Mouse (Mus musculus): ENCODE measurements at regions not wholly inside any gene's neighbourhood (a gene's known extent, or its start where the extent isn't known, plus 50 kb on each side); places are given as distances from the start of the nearest gene placed in this dataset.
A peak's percentile ranks its signal among the peaks of the same experiment; 100 is the strongest.

DNA sequence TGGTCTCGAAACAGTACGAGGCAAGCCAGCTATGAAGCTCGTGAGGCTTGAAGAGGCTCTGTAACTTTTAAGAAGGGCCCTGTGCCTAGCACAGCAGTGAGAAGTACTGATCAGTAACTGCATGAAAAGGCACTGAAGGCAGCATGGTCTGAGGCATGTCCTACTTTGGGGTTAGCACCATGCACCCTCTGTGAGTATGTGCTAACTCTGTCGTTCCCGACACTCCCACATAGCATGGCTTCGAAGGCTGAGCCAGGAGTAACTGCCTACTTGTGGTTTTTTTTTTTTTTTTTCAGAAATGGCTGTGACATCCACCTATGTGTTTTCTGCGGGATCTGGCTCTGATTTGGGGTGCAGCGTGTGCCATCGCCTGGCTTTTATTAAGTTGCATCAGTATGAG, 145.6 kb downstream of the Tm2d1 start:
- Histone ChIP-seq H3K4me3 (ENCODE audit: low read length) (no peak overlapping the region), H3K4me1 (ENCODE audit: insufficient read depth, low read length) (no peaks in the 10 kb centered on the region), H3K9ac (replicated peaks; ENCODE audit: low read length) (no peak overlapping the region), H3K9me3 (ENCODE audit: low read length) (no peaks in the 10 kb centered on the region), H3K27ac (ENCODE audit: low read length) (no peak overlapping the region), H3K4me2 (replicated peaks; ENCODE audit: low read depth, low read length) (no peak overlapping the region), H3K36me3 (ENCODE audit: insufficient read depth, low read length) (no peaks in the 10 kb centered on the region), H3K27me3 (ENCODE audit: insufficient read depth, low read length) (no peaks in the 10 kb centered on the region)
- WGBS: 77% methylated on average over 9 of the region's 9 CpGs
- ATAC-seq (ENCODE audit: low FRiP score, low TSS enrichment): no peak

DNA sequence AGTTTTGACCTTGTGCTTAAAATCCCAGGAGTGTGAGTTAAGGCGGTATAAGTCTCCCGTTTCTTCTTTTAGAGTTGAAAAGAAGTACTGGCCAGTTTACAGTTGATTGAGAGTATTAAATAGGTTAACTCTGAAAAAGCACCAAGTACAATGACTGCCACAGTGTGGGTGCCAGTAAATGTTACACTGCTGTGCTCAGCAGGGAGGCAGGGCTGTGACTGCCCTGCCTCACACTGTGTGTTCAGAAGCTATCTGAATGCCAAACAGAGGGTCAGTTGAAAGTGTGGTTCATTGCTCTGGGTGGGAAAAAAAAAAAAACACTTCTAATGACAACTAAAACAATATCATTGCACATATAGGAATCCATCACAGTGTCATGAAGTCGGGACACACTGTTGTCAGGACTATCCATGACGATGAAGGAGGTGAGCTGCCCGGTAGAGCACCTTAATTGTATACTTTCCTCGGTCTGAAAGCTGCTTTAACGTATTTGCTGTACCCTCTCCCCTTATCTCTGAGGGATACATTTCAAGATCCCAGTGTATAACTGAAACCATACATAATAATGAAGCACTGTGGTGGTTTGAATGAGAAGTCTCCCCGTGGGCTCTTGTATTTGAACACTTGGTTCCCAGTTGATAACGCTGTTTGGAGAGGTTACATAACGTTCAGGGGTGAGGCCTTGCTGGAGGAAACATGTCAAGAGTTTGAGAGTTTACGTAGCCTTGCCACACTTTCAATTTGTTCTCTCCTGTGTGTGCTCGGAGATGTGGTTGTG, 146.9 kb downstream of the Tm2d1 start:
- Histone ChIP-seq H3K9me3 (ENCODE audit: low read length) (no peaks in the 10 kb centered on the region), H3K27me3 (ENCODE audit: insufficient read depth, low read length) (no peaks in the 10 kb centered on the region), H3K4me3 (ENCODE audit: low read length) (no peak overlapping the region), H3K27ac (ENCODE audit: low read length) (no peak overlapping the region), H3K4me1 (ENCODE audit: insufficient read depth, low read length) (no peaks in the 10 kb centered on the region), H3K4me2 (replicated peaks; ENCODE audit: low read depth, low read length) (no peak overlapping the region), H3K9ac (replicated peaks; ENCODE audit: low read length) (no peak overlapping the region), H3K36me3 (ENCODE audit: insufficient read depth, low read length) (no peaks in the 10 kb centered on the region)
- no peak for ATAC-seq (ENCODE audit: low FRiP score, low TSS enrichment)
- 72% methylated on average over 12 of the region's 12 CpGs for WGBS

DNA sequence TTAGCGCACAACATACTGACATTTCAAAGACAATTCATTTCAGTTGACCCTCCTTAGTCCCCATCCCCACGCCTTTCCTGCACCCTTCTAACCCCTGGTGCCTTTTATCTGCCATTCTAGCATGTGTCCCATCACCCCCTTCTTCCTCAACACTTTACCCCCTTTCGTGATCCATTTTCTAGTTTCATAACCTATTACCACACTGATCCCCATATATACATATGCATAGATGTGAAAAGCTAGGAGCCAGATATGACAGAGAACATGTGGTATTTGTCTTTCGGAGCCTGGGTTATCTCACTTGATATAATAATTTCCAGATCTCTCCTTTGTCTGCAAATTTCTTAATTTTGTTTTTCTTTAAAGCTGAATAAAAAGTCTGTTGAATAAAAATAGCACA, 154.9 kb downstream of the Tm2d1 start:
- H3K9ac ChIP-seq (replicated peaks; ENCODE audit: low read length): no peak overlapping the region
- ATAC-seq (ENCODE audit: low FRiP score, low TSS enrichment): no peak
- no peaks in the 10 kb centered on the region for H3K4me1 ChIP-seq (ENCODE audit: insufficient read depth, low read length)
- no peaks in the 10 kb centered on the region for H3K27me3 ChIP-seq (ENCODE audit: insufficient read depth, low read length)
- 91% methylated on average over 4 of the region's 4 CpGs for WGBS
- H3K4me2 ChIP-seq (replicated peaks; ENCODE audit: low read depth, low read length): no peak overlapping the region
- H3K36me3 ChIP-seq (ENCODE audit: insufficient read depth, low read length): no peaks in the 10 kb centered on the region
- H3K4me3 ChIP-seq (ENCODE audit: low read length): no peak overlapping the region
- no peaks in the 10 kb centered on the region for H3K9me3 ChIP-seq (ENCODE audit: low read length)
- H3K27ac ChIP-seq (ENCODE audit: low read length): no peak overlapping the region

DNA sequence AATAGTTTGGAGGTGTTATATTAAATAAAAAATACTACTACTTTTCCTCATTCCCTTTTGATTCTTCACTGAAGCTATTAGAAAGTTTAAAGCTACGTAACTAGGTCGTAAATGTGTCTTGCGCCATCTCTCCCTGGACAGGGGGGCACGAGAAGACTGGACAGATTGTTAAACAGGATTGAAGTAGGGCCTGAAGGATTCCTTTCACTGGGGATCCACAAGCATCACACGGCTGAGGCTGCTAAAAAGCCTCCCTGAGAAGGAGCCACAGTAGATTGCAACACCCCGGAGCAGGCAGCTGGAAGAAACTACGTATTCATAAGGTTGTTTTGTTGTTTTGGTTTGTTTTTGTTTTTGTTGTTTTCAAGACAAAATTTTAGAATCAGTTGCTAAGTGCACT, 158.7 kb downstream of the Tm2d1 start:
- Histone ChIP-seq H3K36me3 (ENCODE audit: insufficient read depth, low read length) (no peaks in the 10 kb centered on the region), H3K4me3 (ENCODE audit: low read length) (no peak overlapping the region), H3K4me2 (replicated peaks; ENCODE audit: low read depth, low read length) (no peak overlapping the region), H3K9ac (replicated peaks; ENCODE audit: low read length) (no peak overlapping the region), H3K4me1 (ENCODE audit: insufficient read depth, low read length) (no peaks in the 10 kb centered on the region), H3K27me3 (ENCODE audit: insufficient read depth, low read length) (no peaks in the 10 kb centered on the region), H3K27ac (ENCODE audit: low read length) (no peak overlapping the region), H3K9me3 (ENCODE audit: low read length) (no peaks in the 10 kb centered on the region)
- no peak for ATAC-seq (ENCODE audit: low FRiP score, low TSS enrichment)
- 56% methylated on average over 7 of the region's 7 CpGs for WGBS

DNA sequence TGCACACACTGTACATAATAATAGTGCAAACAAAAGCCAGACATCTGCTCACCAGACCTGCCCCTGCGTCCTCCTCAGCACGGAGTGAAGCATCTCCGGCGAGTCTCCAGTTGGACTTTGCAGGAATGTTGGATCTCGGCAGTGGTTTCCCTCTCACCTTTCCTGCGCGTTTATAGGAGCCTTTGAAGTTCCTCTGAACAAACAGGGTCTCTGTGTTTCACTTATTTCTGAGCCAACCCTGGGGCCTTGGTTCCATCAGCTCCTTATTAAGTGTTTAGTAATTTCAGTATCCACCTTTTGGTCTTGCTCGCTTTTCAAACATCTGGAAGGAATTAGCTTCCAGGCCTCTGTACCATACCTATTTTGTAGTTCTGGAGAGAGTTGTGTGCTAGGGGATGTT, 159.7 kb downstream of the Tm2d1 start:
- no peaks in the 10 kb centered on the region for H3K27me3 ChIP-seq (ENCODE audit: insufficient read depth, low read length)
- no peaks in the 10 kb centered on the region for H3K36me3 ChIP-seq (ENCODE audit: insufficient read depth, low read length)
- 39% methylated on average over 8 of the region's 8 CpGs for WGBS
- H3K4me1 ChIP-seq (ENCODE audit: insufficient read depth, low read length): no peaks in the 10 kb centered on the region
- no peak overlapping the region for H3K4me2 ChIP-seq (replicated peaks; ENCODE audit: low read depth, low read length)
- no peak overlapping the region for H3K9ac ChIP-seq (replicated peaks; ENCODE audit: low read length)
- 0 out of 2 replicates have a peak, but pooled peaks cover 2% of the 10 kb centered on the region for H3K9me3 ChIP-seq (ENCODE audit: low read length)
- H3K27ac ChIP-seq (ENCODE audit: low read length): no peak overlapping the region
- ATAC-seq (ENCODE audit: low FRiP score, low TSS enrichment): no peak
- H3K4me3 ChIP-seq (ENCODE audit: low read length): no peak overlapping the region

DNA sequence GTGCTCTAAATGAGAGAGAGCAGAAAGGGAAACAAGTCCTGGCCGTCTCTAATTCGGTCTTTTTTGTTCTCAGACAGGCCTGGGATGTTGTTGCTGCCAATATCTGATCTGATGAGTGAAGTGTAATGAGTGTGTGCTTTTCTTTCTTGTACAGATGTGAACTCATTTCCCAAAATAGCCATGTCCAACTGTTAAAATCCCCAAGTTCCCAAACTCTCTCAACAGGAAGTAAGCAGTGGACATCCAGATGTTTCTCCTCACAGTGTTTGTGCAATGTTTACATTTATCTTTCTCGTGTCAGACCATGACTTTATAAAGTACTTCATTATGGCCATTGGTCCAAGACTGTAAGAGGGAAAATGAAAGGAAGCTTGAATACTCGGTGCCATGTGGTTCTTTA, 161.5 kb downstream of the Tm2d1 start:
- Histone ChIP-seq H3K9ac (replicated peaks; ENCODE audit: low read length) (no peak overlapping the region), H3K4me1 (ENCODE audit: insufficient read depth, low read length) (no peaks in the 10 kb centered on the region), H3K4me3 (ENCODE audit: low read length) (no peak overlapping the region), H3K4me2 (replicated peaks; ENCODE audit: low read depth, low read length) (no peak overlapping the region), H3K36me3 (ENCODE audit: insufficient read depth, low read length) (no peaks in the 10 kb centered on the region), H3K27ac (ENCODE audit: low read length) (no peak overlapping the region), H3K9me3 (ENCODE audit: low read length) (0 out of 2 replicates have a peak, but pooled peaks cover 2% of the 10 kb centered on the region), H3K27me3 (ENCODE audit: insufficient read depth, low read length) (no peaks in the 10 kb centered on the region)
- WGBS: 48% methylated on average over 4 of the region's 4 CpGs
- peak; percentile 35; the same call in 1 of the 2 replicates for ATAC-seq (ENCODE audit: low FRiP score, low TSS enrichment)

DNA sequence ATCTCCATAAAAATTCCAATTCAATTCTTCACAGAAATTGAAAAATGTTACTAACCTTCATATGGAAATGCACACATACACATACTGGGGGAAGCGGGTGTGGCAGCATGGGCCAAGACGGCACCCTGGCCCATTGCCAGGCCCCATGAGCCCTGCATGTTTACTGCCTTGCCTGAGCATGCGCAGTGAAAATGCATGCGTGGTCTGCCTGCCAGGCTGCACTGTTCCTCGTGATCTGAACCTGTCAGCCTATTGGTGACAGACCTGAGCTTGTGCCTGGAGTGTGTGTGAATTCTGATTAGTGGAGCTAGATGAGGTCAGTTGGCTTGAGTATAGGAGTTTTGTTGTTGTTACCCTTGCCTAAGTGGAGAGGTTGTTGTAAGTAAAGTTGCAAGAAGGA, 167.9 kb downstream of the Tm2d1 start:
- ATAC-seq (ENCODE audit: low FRiP score, low TSS enrichment): no peak
- 88% methylated on average over 5 of the region's 5 CpGs for WGBS

DNA sequence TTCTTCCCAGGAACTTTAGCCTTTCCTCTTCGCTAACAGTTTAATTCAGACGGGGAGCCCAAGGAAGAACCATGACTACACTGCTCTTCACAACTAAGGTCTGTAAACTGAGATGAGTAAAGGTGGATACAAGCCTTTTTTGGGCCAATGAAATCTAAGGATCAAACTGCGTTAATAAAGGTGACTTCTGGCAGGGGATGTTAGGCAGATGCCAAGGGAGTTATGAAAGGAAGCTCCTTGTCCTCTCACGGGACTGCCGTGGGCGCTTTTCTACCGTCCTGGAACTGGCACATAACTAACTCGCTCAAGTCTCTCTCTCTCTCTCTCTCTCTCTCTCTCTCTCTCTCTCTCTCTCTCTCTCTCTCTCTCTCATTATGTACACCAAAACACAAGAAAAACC, 175.7 kb downstream of the Tm2d1 start:
- H3K27me3 ChIP-seq (ENCODE audit: insufficient read depth, low read length): no peaks in the 10 kb centered on the region
- H3K9ac ChIP-seq (replicated peaks; ENCODE audit: low read length): no peak overlapping the region
- H3K4me1 ChIP-seq (ENCODE audit: insufficient read depth, low read length): no peaks in the 10 kb centered on the region
- WGBS: 92% methylated on average over 8 of the region's 8 CpGs
- H3K4me3 ChIP-seq (ENCODE audit: low read length): no peak overlapping the region
- H3K27ac ChIP-seq (ENCODE audit: low read length): no peak overlapping the region
- H3K36me3 ChIP-seq (ENCODE audit: insufficient read depth, low read length): no peaks in the 10 kb centered on the region
- no peak overlapping the region for H3K4me2 ChIP-seq (replicated peaks; ENCODE audit: low read depth, low read length)
- H3K9me3 ChIP-seq (ENCODE audit: low read length): no peaks in the 10 kb centered on the region
- no peak for ATAC-seq (ENCODE audit: low FRiP score, low TSS enrichment)

More for the DNA sequence above, 167.9 kb downstream of the Tm2d1 start:
- Histone ChIP-seq H3K27ac (ENCODE audit: low read length) (no peak overlapping the region), H3K4me1 (ENCODE audit: insufficient read depth, low read length) (no peaks in the 10 kb centered on the region), H3K9me3 (ENCODE audit: low read length) (0 out of 2 replicates have a peak, but pooled peaks cover 2% of the 10 kb centered on the region), H3K36me3 (ENCODE audit: insufficient read depth, low read length) (no peaks in the 10 kb centered on the region), H3K4me3 (ENCODE audit: low read length) (no peak overlapping the region), H3K27me3 (ENCODE audit: insufficient read depth, low read length) (no peaks in the 10 kb centered on the region), H3K4me2 (replicated peaks; ENCODE audit: low read depth, low read length) (no peak overlapping the region), H3K9ac (replicated peaks; ENCODE audit: low read length) (no peak overlapping the region)

DNA sequence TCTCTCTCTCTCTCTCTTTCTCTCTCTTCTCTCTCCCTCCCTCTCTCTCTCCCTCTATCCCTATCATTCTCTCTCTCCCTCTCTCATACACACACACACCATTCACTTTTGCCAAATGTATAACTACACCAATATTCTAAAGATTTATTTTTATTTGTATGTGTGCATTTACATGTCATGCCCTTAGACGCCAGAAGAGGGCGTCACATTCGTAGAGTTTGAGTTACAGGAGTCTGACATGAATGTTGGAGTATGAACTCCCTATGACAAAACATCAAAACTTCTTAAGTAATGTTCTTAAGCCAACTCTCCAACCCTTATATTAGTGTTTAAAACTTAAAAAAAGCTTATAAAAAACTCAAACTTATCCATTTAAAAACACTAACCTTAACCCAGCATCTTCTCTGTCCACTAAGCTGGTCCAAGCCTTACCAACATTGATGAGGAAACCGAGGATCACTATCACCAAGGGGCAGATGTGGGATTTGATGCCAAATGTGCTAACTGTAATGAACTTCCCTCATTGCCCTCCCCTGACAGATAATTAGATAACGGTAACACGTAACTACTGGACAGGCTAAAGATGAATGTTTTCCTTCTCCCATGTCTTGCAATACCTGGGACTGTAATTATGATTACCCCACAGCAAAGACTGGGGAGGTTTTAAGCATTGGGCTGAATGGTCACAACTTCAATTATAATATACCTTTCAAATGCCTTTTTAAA, 176.7 kb downstream of the Tm2d1 start:
- Histone ChIP-seq H3K27ac (ENCODE audit: low read length) (no peak overlapping the region), H3K9ac (replicated peaks; ENCODE audit: low read length) (no peak overlapping the region), H3K27me3 (ENCODE audit: insufficient read depth, low read length) (no peaks in the 10 kb centered on the region), H3K36me3 (ENCODE audit: insufficient read depth, low read length) (no peaks in the 10 kb centered on the region), H3K9me3 (ENCODE audit: low read length) (no peaks in the 10 kb centered on the region), H3K4me3 (ENCODE audit: low read length) (no peak overlapping the region), H3K4me1 (ENCODE audit: insufficient read depth, low read length) (no peaks in the 10 kb centered on the region), H3K4me2 (replicated peaks; ENCODE audit: low read depth, low read length) (no peak overlapping the region)
- ATAC-seq (ENCODE audit: low FRiP score, low TSS enrichment): no peak
- 51% methylated on average over 6 of the region's 6 CpGs for WGBS

DNA sequence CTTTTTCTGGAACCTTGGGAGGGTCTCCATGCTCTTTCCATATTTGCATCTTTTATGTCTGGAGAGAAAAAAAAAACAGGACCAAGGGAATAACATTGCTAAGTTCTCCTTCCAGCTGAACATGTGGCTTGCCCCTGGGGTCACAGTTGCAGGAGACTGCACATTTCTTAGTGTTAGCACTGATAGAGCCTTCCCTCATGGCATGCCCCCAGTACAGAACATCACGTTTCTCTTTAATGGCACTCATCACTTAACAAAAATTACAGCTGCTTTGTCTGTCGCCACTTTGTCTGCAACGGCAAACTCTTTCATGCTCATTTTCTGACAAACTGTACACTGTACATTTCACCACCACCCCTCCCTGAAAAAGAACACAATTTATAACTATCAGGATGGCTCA, 180.0 kb downstream of the Tm2d1 start:
- no peak for ATAC-seq (ENCODE audit: low FRiP score, low TSS enrichment)
- Histone ChIP-seq H3K4me3 (ENCODE audit: low read length) (no peak overlapping the region), H3K27me3 (ENCODE audit: insufficient read depth, low read length) (no peaks in the 10 kb centered on the region), H3K4me1 (ENCODE audit: insufficient read depth, low read length) (no peaks in the 10 kb centered on the region), H3K36me3 (ENCODE audit: insufficient read depth, low read length) (no peaks in the 10 kb centered on the region), H3K4me2 (replicated peaks; ENCODE audit: low read depth, low read length) (no peak overlapping the region), H3K9me3 (ENCODE audit: low read length) (no peaks in the 10 kb centered on the region), H3K9ac (replicated peaks; ENCODE audit: low read length) (no peak overlapping the region), H3K27ac (ENCODE audit: low read length) (no peak overlapping the region)
- WGBS: 74% methylated on average over 3 of the region's 3 CpGs

All from kidney, embryonic 16.5 days (tissue).